Mouse (Mus musculus): Measurements from ENCODE around the gene Ppp1r13l. TPM values are rescaled to one million over a fixed set of nuclear protein-coding genes. Genes with fewer than 3 reads are reported as not detected.

Gene Ppp1r13l
- polyA plus RNA-seq, 1 experiment from 2014 or later, result 4.1 TPM

DNA sequence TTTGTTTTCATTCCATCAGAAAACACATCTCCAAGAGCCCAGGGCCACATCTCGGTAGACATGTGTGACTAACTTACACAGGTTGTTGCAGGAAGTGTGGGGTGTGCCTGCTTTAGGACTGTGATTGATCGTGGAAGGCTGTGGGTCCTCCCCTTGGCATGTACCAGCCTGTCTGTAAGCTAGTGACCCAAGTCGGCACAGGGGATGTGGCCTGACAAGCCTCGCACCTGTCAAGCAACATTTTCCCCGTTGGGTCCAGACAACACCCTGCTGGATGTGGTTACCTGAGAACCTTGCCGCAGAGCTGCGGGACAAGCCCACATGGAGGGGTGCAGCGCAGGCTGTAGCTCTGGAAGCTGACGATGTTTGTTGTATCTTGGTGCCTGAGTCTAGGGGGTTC is 37.1 kb upstream of the Ppp1r13l start:
- H3K36me3 ChIP-seq, result no peaks in the 10 kb centered on the region
- WGBS, result 66% methylated on average over 9 of the region's 9 CpGs

DNA sequence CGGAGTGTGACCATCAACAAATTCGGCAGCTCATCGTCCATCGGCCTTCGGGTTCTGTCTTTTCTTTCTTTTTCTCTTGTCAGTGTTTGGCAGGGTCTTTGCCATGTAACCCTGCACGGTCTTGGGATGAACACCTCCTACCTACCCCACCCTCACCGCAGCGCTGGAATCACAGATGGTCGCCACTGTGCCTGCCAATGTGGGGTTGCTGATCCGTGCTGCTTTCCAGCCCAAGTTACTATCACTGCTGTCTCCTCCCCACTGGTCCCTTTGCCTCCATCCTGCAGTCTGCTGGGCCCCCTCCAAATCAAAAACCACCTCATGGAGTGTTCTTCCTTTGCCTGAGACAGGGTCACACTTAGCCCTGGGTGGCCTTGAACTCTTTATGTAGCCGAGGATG is 35.3 kb upstream of the Ppp1r13l start:
- Histone ChIP-seq H3K4me3 (no peak overlapping the region), H3K4me2 (replicated peaks) (no peak overlapping the region), H3K27ac (replicated peaks) (no peak overlapping the region), H3K27me3 (peaks cover 16% of the 10 kb centered on the region), H3K9ac (replicated peaks) (no peak overlapping the region), H3K36me3 (no peaks in the 10 kb centered on the region), H3K9me3 (no peaks in the 10 kb centered on the region), H3K4me1 (peaks cover 32% of the 10 kb centered on the region)
- no peak for ATAC-seq (ENCODE audit: low FRiP score, low read depth)
- 87% methylated on average over 11 of the region's 11 CpGs for WGBS

More for the DNA sequence above, 37.1 kb upstream of the Ppp1r13l start:
- H3K4me3 ChIP-seq, result no peak overlapping the region
- H3K27ac ChIP-seq (replicated peaks), result no peak overlapping the region
- no peak overlapping the region for H3K4me2 ChIP-seq (replicated peaks)
- no peaks in the 10 kb centered on the region for H3K9me3 ChIP-seq
- H3K9ac ChIP-seq (replicated peaks), result no peak overlapping the region
- ATAC-seq (ENCODE audit: low FRiP score, low read depth), result no peak
- H3K4me1 ChIP-seq, result peaks cover 34% of the 10 kb centered on the region
- peaks cover 32% of the 10 kb centered on the region for H3K27me3 ChIP-seq

DNA sequence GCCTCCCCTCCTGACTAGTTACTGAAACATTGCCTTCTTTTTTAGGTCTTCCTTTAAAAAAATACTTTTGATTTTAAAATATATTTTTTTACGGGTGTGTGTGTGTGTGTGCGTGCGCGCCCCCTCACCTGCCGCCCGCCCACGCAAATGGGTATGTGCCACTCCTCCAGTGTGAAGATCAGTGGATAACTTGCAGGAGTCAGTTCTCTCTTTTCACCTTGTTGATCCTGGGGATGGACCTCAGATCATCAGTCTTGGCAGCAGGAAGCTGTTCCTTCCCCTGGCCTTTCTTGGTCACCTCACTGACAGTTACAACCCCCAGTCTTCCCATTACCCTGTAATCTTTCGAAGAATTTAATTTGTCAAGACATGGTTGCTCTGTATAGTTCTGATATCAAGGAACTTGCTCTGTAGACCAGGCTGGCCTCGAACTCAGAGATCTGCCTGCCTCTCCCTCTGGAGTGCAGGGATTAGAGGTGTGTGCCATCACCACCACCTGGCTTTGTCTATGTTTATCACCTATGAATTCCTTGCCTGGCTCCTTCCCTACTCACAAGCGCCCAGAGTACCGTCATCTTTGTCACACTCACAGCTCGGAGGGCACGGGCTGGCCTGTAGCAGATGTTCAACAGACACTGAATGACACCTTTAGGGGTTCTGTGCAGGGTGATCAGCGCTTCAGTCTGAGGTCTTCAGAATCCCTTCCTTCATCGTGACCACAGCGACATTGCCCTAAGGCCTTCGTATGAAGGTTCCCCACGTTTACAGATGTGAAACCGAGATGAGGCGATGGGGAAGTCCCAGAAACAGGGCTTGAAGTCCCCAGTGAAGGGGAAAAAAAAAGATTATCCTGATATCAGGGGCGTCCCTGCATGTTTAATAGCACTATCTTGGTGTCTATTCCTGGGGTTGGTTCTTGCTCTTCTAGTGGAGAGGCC is 34.0 kb upstream of the Ppp1r13l start:
- ATAC-seq (ENCODE audit: low FRiP score, low read depth), result no peak
- H3K27me3 ChIP-seq, result peaks cover 13% of the 10 kb centered on the region; the same call in 1 of the 2 replicates
- H3K4me2 ChIP-seq (replicated peaks), result peak overlapping the region; percentile 56
- no peaks in the 10 kb centered on the region for H3K9me3 ChIP-seq
- no peak overlapping the region for H3K4me3 ChIP-seq
- no peak overlapping the region for H3K27ac ChIP-seq (replicated peaks)
- peaks cover 21% of the 10 kb centered on the region for H3K4me1 ChIP-seq
- 74% methylated on average over 21 of the region's 21 CpGs for WGBS
- no peaks in the 10 kb centered on the region for H3K36me3 ChIP-seq
- no peak overlapping the region for H3K9ac ChIP-seq (replicated peaks)

DNA sequence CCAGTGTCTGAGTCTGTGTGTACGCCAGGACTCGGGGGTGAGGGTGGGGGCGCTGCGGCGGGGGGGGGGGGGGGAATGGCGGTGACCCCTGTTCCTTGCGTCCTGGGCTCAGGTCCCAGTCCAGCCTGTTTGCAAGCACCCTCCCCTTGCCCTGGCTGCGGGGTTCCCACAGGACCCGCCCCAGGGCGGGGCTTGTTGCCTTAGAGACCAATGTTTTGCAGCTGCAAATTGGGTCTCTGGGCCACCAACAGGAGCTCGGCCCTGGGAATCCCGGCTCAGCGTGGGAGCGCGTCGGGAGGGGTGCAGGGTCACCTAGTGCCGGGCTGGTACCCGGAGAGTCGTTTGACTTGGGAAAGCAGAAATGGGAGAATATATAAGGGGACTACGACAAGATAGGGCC is 33.2 kb upstream of the Ppp1r13l start:
- Histone ChIP-seq H3K4me3 (peak overlapping the region; percentile 35), H3K4me2 (replicated peaks) (peak overlapping the region; percentile 56), H3K9me3 (no peaks in the 10 kb centered on the region), H3K27ac (replicated peaks) (peak overlapping the region; percentile 31), H3K4me1 (peaks cover 19% of the 10 kb centered on the region), H3K9ac (replicated peaks) (0 out of 2 replicates have a peak overlapping the region, but pooled peaks have one; percentile 28), H3K36me3 (no peaks in the 10 kb centered on the region), H3K27me3 (peaks cover 17% of the 10 kb centered on the region)
- peak; percentile 75 for ATAC-seq (ENCODE audit: low FRiP score, low read depth)
- WGBS, result under 1% methylated on average over 20 of the region's 20 CpGs

DNA sequence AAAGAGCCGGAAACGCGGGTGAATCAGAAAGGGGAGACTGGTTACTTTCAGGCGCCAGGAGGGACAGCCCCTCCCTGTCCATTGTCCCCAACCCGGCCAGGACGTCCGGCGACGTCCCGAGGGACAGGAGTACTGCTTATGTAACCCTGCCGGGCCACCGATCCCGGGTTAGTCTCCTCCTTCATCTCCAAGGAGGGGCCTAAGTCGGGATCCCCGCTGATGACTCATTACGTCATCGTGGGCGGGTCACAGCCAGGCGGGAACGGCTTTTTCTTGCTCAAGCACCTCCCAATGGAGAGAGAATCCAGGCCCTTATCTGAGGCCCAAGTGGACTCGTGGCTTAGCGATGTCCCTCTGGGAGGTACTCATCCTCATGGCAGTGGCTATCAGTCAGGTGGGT is 32.4 kb upstream of the Ppp1r13l start:
- WGBS, result under 1% methylated on average over 22 of the region's 22 CpGs
- peak overlapping the region; percentile 31; the same call in 1 of the 2 replicates for H3K27ac ChIP-seq (replicated peaks)

DNA sequence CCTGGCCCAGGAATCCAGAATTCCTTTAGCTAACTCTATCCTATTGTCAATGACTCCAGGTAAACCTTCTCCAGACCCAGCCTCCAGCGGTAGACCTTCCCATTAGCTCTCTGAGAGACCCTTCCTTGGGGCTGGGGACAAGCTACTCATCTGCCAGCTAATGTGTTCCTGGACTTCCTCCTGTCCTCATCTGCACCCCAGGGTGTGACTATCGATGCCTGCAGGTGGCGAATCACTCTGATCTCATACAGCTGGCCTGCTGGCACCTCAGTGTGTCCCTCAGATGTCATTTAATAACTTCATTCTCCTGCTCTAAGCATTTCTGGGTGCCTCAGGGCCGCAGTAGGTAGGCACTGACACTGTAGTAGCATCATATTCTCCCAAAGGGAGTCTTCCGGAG is 31.8 kb upstream of the Ppp1r13l start:
- Histone ChIP-seq H3K4me3 (no peak overlapping the region), H3K27ac (replicated peaks) (no peak overlapping the region), H3K27me3 (peaks cover 10% of the 10 kb centered on the region), H3K4me1 (peaks cover 22% of the 10 kb centered on the region), H3K36me3 (no peaks in the 10 kb centered on the region), H3K9ac (replicated peaks) (0 out of 2 replicates have a peak overlapping the region, but pooled peaks have one; percentile 6), H3K9me3 (no peaks in the 10 kb centered on the region), H3K4me2 (replicated peaks) (0 out of 2 replicates have a peak overlapping the region, but pooled peaks have one; percentile 56)
- ATAC-seq (ENCODE audit: low FRiP score, low read depth), result no peak
- WGBS, result 86% methylated on average over 5 of the region's 5 CpGs

More for the DNA sequence above, 32.4 kb upstream of the Ppp1r13l start:
- H3K9me3 ChIP-seq, result no peaks in the 10 kb centered on the region
- peak; percentile 62 for ATAC-seq (ENCODE audit: low FRiP score, low read depth)
- H3K9ac ChIP-seq (replicated peaks), result peak overlapping the region; percentile 35
- H3K4me2 ChIP-seq (replicated peaks), result peak overlapping the region; percentile 56
- H3K36me3 ChIP-seq, result no peaks in the 10 kb centered on the region
- peaks cover 16% of the 10 kb centered on the region for H3K27me3 ChIP-seq
- peaks cover 19% of the 10 kb centered on the region for H3K4me1 ChIP-seq
- H3K4me3 ChIP-seq, result peak overlapping the region; percentile 35

DNA sequence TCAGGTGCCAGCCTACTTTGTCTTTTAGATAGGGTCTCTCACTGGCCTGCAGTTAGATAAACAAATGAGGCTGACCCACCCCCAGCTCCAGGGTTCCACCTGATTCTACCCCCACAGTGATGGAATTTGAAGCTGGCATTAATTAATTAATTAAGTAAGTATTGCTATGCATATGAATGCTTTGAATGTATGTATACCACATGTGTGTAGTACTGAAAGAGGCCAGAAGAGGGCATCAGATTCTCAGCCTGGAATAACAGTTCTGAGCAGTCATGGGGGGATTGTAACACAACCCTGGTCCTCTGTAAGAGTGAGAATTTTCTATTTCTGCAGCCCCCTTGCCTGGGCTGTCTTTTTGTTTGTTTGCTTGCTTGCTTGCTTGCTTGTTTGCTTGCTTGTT is 31.1 kb upstream of the Ppp1r13l start:
- Histone ChIP-seq H3K36me3 (no peaks in the 10 kb centered on the region), H3K4me1 (peaks cover 24% of the 10 kb centered on the region), H3K27me3 (peaks cover 8% of the 10 kb centered on the region; the same call in 1 of the 2 replicates), H3K27ac (replicated peaks) (no peak overlapping the region), H3K9ac (replicated peaks) (no peak overlapping the region), H3K4me2 (replicated peaks) (no peak overlapping the region), H3K9me3 (no peaks in the 10 kb centered on the region), H3K4me3 (no peak overlapping the region)
- ATAC-seq (ENCODE audit: low FRiP score, low read depth), result no peak

DNA sequence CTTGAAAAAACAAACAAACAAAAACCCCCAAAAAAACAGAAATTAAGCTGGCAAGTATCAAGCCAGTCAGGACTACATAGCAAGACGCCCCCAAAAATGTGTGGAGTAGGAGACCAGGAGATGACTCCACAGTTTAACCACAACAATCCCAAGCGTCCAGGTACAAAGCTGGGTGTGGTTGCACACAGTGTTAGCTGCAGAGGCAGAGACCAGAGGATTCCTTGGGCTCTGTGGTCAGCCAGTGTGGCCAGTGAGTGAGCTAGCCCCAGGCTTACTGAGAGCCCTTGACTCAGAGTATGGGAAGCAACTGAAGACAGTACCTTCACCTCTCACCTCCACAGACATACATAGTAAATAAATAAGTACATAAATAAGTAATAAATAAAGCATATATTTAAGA is 27.6 kb upstream of the Ppp1r13l start:
- Histone ChIP-seq H3K36me3 (no peaks in the 10 kb centered on the region), H3K4me3 (no peak overlapping the region), H3K4me1 (peaks cover 18% of the 10 kb centered on the region), H3K4me2 (replicated peaks) (no peak overlapping the region), H3K27me3 (peaks cover 12% of the 10 kb centered on the region), H3K27ac (replicated peaks) (no peak overlapping the region), H3K9me3 (no peaks in the 10 kb centered on the region), H3K9ac (replicated peaks) (no peak overlapping the region)
- 64% methylated on average over 2 of the region's 2 CpGs for WGBS
- ATAC-seq (ENCODE audit: low FRiP score, low read depth), result peak; percentile 35; the same call in 1 of the 2 replicates

DNA sequence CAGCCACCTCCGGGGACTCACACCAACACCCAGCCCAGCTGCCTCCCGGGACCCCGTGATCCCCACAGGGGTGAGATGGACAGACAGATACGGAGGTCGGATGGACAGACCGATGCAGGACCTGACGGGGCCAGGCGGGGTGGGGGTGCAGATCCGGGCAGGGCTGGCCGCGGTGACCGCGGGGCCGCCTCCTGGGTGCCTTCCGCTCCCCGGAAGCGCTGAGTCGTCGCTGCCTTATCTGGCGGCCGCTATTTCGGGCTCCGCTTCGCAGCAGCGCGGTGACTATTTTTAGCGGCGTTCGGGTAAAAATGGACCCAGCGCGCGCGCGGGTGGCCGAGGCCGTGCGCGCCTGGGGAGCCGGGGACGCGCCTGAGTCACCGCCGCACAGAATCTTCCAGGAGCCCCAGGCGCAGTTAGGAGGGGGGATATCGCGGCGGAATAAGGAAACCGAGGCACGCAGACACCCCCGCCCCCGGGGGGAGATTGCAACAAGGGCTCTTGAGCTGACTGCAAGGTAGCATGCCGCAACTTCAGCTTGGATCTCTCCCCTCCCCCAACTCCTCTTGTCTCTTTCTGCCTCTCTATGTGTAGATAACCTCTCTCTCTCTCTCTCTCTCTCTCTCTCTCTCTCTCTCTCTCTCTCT is 26.7 kb upstream of the Ppp1r13l start:
- peak overlapping the region; percentile 66 for H3K4me3 ChIP-seq
- H3K27ac ChIP-seq (replicated peaks), result peak overlapping the region; percentile 66
- peak overlapping the region; percentile 86 for H3K9ac ChIP-seq (replicated peaks)
- no peaks in the 10 kb centered on the region for H3K36me3 ChIP-seq
- peaks cover 22% of the 10 kb centered on the region for H3K27me3 ChIP-seq
- peak; percentile 69 for ATAC-seq (ENCODE audit: low FRiP score, low read depth)
- H3K4me2 ChIP-seq (replicated peaks), result peak overlapping the region; percentile 90
- peaks cover 11% of the 10 kb centered on the region; the same call in 1 of the 2 replicates for H3K4me1 ChIP-seq
- no peaks in the 10 kb centered on the region for H3K9me3 ChIP-seq
- under 1% methylated on average over 51 of the region's 52 CpGs for WGBS

DNA sequence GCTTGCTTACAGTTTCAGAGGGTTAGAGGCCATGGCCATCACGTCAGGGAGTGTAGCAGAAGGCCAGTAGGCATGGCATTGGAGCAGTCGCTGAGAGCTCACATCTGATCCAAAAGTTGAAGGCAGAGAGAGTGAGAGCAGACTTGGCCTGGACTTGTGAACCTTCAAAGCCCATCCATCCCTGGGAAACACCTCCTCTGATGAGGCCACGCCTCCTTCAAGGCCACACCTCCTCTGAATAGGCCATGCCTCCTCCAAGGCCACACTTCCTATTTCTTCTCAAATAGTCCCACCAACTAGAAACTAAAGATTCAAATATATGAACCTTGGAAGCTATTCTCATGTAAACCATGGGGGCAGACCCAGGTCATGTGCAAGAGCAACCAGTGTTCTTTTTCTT is 24.0 kb upstream of the Ppp1r13l start:
- 42% methylated on average over 3 of the region's 3 CpGs for WGBS
- no peak for ATAC-seq (ENCODE audit: low FRiP score, low read depth)
- H3K27ac ChIP-seq (replicated peaks), result no peak overlapping the region

DNA sequence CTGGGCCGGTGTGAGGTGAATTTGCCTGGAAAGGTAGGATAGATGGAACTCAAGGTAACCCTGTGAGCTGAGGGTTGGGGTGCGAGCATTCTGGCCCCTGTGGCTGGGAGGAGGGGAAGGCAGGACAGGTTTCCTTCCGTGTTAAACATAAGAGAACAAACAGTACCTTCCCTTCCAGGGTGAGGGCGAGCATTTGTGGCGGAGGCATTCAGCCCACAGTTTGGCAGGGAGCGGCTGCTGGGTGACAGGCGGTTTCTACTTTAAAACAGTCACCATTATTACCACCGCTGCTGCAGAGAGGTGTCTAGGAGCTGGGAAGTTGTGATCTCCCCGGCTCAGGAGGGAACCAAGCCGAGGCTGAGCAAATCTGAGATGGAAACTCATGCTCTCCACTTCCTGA is 22.4 kb upstream of the Ppp1r13l start:
- H3K9ac ChIP-seq (replicated peaks), result no peak overlapping the region
- no peak for ATAC-seq (ENCODE audit: low FRiP score, low read depth)
- peaks cover 40% of the 10 kb centered on the region for H3K27me3 ChIP-seq
- no peak overlapping the region for H3K4me2 ChIP-seq (replicated peaks)
- H3K4me1 ChIP-seq, result peaks cover 21% of the 10 kb centered on the region
- H3K27ac ChIP-seq (replicated peaks), result no peak overlapping the region
- H3K4me3 ChIP-seq, result no peak overlapping the region
- H3K36me3 ChIP-seq, result no peaks in the 10 kb centered on the region
- WGBS, result 62% methylated on average over 10 of the region's 10 CpGs
- H3K9me3 ChIP-seq, result no peaks in the 10 kb centered on the region

More for the DNA sequence above, 24.0 kb upstream of the Ppp1r13l start:
- Histone ChIP-seq H3K27me3 (peaks cover 32% of the 10 kb centered on the region), H3K9ac (replicated peaks) (no peak overlapping the region), H3K4me1 (peaks cover 11% of the 10 kb centered on the region; the same call in 1 of the 2 replicates), H3K4me2 (replicated peaks) (no peak overlapping the region), H3K9me3 (no peaks in the 10 kb centered on the region), H3K4me3 (no peak overlapping the region), H3K36me3 (no peaks in the 10 kb centered on the region)

DNA sequence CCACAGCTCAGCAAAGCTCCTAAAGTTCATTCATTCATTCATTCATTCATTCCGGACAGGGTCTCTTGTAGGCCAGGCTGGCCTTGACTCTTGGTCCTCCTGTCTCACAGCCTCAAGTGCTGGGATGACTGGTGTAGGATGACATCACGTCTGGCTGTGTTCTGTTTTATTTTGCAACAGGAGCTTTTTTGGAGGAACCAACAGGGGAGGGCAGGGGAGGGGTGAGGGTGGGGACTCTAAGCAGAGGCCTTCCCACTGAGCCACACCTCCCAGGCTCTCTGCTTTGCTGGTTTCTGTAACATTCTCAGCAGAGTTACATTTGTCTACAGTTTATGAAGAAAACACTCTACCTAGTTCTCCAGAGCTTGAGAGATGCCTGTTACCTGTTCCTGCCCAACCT is 21.5 kb upstream of the Ppp1r13l start:
- Histone ChIP-seq H3K4me1 (peaks cover 22% of the 10 kb centered on the region), H3K27me3 (peaks cover 44% of the 10 kb centered on the region)
- ATAC-seq (ENCODE audit: low FRiP score, low read depth), result no peak

More for the DNA sequence above, 21.5 kb upstream of the Ppp1r13l start:
- Histone ChIP-seq H3K9me3 (no peaks in the 10 kb centered on the region), H3K9ac (replicated peaks) (no peak overlapping the region), H3K36me3 (no peaks in the 10 kb centered on the region), H3K27ac (replicated peaks) (no peak overlapping the region), H3K4me3 (no peak overlapping the region), H3K4me2 (replicated peaks) (no peak overlapping the region)
- 69% methylated on average over 2 of the region's 2 CpGs for WGBS

Measured in midbrain, embryonic 12.5 days (tissue).